Mouse (Mus musculus) heart, embryonic 10.5 days (tissue): ENCODE data around the gene Gm42688. TPM values are rescaled to one million over a fixed set of nuclear protein-coding genes. Genes with fewer than 3 reads are reported as not detected.

ENCODE experiments used
- DNase-seq: peaks from one replicate; pipeline ENCODE4 v3.0.0-alpha.2; 2017; ENCODE audit warnings: low spot score
- H3K27ac ChIP-seq: fragments of 300-500 bp; sonication (generic); 2 replicates; pipeline ENCODE4 v1.5.1; 2016; ENCODE audit warnings: mild to moderate bottlenecking
- H3K27me3 ChIP-seq: fragments of 300-500 bp; sonication (generic); 2 replicates; pipeline ENCODE4 v1.6.1; 2016; ENCODE audit warnings: mild to moderate bottlenecking; ENCODE audit not compliant: poor library complexity, insufficient read depth, severe bottlenecking
- H3K36me3 ChIP-seq: fragments of 300-500 bp; sonication (generic); 2 replicates; pipeline ENCODE4 v1.6.1; 2016; ENCODE audit warnings: mild to moderate bottlenecking, moderate library complexity
- H3K4me1 ChIP-seq: fragments of 300-500 bp; sonication (generic); 2 replicates; pipeline ENCODE4 v1.6.1; 2016; ENCODE audit warnings: mild to moderate bottlenecking
- H3K4me3 ChIP-seq: fragments of 300-500 bp; sonication (generic); 2 replicates; pipeline ENCODE4 v1.5.1; 2016; ENCODE audit warnings: mild to moderate bottlenecking, moderate library complexity
- H3K9me3 ChIP-seq: fragments of 300-500 bp; sonication (generic); 2 replicates; pipeline ENCODE4 v1.6.1; 2016; ENCODE audit warnings: mild to moderate bottlenecking, moderate library complexity
- WGBS: fragments of 180-500 bp; shearing (Covaris S2); methylation state at CpG from one replicate; pipeline ENCODE4 v1.1.7; 2016; 5-methylcytosine and 5-hydroxymethylcytosine counted together
- polyA plus RNA-seq: library from polyadenylated mRNA; unstranded; fragments of >200 nt; fragmentation: Nextera tagmentation; extraction: Ambion mirVana; gene quantifications from 2 replicates; pipeline ENCODE4 v1.2.1, GENCODE M21; 2016

Gm42688 gene
- polyA plus RNA-seq, 1 experiment from 2014 or later = 2.0 TPM

DNA sequence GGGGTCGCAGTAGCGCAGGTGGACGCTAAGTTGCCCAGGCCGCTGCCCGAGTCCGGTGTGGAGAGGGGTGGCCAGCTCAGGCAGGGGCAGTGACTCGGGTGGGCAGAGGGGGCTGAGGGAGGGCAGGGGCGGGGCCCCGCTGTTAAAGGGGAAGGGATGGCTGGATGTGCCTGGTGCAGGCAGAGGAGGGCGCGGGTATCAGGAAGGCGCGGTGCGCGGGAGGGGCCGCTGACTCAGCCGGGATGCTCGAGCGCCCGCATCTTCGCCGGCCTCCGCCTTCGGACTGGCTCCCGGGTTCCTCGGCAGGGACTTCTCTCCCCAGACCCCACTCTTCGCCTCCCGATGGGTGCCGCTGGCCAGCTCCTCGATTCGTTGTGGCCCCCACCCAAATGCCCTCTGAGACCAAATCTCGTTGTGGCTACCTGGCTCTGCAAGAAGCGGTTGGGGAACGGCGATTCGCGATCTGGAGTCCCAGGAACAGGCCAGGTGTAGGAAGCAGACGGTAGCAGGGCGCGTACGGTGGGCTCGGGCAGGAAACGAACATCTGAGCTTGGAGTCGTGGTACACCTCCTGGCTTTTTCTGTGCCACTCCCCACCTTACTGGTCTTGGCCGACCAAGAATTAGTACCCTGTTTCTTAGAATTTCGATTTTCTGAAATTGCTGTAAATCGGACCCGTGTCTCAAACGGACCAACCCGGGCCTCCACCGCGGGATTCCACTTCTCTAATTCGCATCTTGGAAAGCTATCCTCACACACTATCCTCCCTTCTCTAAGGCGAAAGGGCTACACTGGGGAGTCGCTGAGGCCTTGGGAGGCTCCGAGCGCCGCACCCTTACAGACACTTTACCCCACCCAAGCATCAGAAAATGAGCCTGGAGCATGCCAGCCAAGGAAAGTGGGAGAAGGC is 30.9 kb upstream of the Gm42688 start:
- Histone ChIP-seq H3K4me1 (peaks cover 30% of the 10 kb centered on the region), H3K27ac (no peak overlapping the region), H3K4me3 (peak overlapping the region; percentile 49), H3K36me3 (no peaks in the 10 kb centered on the region), H3K27me3 (peaks cover 100% of the 10 kb centered on the region), H3K9me3 (no peaks in the 10 kb centered on the region)
- under 1% methylated on average over 56 of the region's 58 CpGs for WGBS
- DNase-seq = no peak

GRCm38 (mm10) chr6:83071220-83071619 is 30.2 kb upstream of the Gm42688 start:
- Histone ChIP-seq H3K9me3 (no peaks in the 10 kb centered on the region), H3K36me3 (no peaks in the 10 kb centered on the region), H3K27ac (no peak overlapping the region), H3K4me3 (peak overlapping the region; percentile 36), H3K27me3 (peaks cover 100% of the 10 kb centered on the region), H3K4me1 (peaks cover 30% of the 10 kb centered on the region)
- WGBS = under 1% methylated on average over 22 of the region's 24 CpGs
- no peak for DNase-seq

DNA sequence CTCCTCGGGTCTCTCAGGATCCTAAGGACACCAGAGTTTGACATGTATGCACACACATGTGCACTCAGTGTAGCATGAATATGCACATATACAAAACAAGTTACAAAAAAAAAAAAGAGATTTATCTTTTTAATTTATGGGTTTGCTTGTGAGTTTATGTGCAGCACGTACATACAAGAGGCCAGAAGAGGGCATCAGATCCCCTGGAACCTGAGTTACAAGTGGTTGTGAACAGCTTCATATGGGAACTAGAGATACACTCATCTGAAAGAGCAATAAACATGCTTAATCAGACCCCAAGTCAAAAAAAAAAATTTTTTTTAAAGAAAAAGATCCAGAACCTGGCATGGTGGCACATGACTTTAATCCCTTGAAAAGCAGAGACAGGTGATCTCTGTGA is 26.4 kb upstream of the Gm42688 start:
- DNase-seq = no peak
- WGBS = 17% methylated on average over 2 of the region's 2 CpGs
- no peak overlapping the region for H3K27ac ChIP-seq

GRCm38 (mm10) chr6:83077630-83078323 is 23.6 kb upstream of the Gm42688 start, which contains the start of gene Pcgf1:
Pcgf1 (plus strand) TSS chr6:83077869.
- H3K27ac ChIP-seq = peak within 1 kb of the TSS; percentile 95
- H3K36me3 ChIP-seq = peaks cover 29% of the 10 kb centered on the region
- H3K9me3 ChIP-seq = no peaks in the 10 kb centered on the region
- DNase-seq = no peak
- peaks cover 13% of the 10 kb centered on the region for H3K4me1 ChIP-seq
- H3K27me3 ChIP-seq = peaks cover 73% of the 10 kb centered on the region
- peak within 1 kb of the TSS; percentile 87 for H3K4me3 ChIP-seq
- WGBS = under 1% methylated on average over 54 of the region's 54 CpGs

More for the DNA sequence above, 26.4 kb upstream of the Gm42688 start:
- Histone ChIP-seq H3K9me3 (no peaks in the 10 kb centered on the region), H3K27me3 (peaks cover 74% of the 10 kb centered on the region), H3K4me3 (no peak overlapping the region), H3K4me1 (peaks cover 29% of the 10 kb centered on the region), H3K36me3 (peaks cover 2% of the 10 kb centered on the region)

DNA sequence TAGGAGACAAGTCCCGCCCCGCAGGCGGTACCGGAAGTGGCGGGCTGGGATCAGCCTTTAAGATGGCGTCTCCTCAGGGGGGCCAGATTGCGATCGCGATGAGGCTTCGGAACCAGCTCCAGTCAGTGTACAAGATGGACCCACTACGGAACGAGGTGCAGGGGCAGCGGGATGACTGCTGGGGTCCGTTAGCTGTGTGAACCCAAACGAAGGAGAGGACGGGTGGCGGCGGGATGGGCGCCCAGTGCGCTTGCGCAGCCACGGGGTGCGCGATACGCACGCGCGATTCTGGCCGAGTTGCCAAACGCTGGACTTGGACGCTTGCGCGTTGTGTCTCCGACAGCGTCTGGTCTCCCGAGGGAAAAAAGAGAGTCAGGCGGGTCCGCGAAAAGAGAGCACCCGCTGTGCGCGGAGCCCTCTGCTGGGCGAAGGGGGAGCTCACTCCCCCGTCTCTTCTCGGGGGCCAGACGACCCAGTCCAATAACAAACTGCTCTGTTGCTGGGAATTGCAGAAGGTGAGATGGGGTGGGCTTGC is 23.0 kb upstream of the Gm42688 start:
- peaks cover 13% of the 10 kb centered on the region for H3K4me1 ChIP-seq
- peak; percentile 99 for DNase-seq
- WGBS = under 1% methylated on average over 46 of the region's 46 CpGs
- peak overlapping the region; percentile 95 for H3K27ac ChIP-seq
- H3K27me3 ChIP-seq = peaks cover 73% of the 10 kb centered on the region
- H3K9me3 ChIP-seq = no peaks in the 10 kb centered on the region
- peaks cover 29% of the 10 kb centered on the region for H3K36me3 ChIP-seq
- peak overlapping the region; percentile 87 for H3K4me3 ChIP-seq

DNA sequence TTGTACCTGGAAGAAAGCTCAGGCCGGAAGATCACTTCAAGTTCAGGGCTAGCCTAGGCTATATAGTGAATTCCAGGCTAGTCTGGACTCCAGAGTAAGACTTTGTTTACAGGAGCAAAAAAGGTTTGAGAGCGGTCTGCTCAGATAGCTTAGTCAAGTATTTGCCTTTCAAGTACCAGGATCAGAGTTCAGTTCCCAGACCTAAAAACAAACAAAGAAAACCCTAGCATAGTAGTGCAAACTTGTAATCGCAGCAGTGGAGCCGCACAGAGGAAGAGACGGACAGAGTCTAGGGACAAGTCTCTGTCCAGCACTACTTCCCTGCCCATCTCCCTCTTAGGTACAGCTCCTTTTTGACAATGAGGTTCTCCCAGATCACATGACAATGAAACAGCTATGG is 21.2 kb upstream of the Gm42688 start:
- WGBS = 93% methylated on average over 5 of the region's 5 CpGs
- peaks cover 13% of the 10 kb centered on the region for H3K4me1 ChIP-seq

DNA sequence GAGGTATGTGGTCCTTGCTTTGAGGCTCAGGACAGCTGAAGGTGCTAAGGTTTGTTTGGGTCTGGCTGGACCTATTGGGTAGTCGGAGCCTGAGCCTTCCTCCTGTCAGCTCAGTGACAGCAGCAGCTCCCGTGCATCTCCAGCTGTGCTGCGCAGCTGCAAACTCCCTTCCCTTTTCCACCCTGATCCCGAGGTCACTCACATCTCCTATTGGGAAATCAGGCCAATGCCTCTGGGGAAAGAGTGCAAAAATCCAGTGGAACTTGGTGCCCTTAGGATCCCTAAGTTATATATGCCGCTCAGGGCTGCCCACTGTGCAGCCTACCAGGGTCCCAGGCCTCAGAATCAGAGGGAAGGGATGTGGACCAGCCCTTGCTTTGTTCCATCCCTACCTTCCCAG is 17.9 kb upstream of the Gm42688 start:
- Histone ChIP-seq H3K36me3 (peaks cover 29% of the 10 kb centered on the region), H3K4me1 (peaks cover 39% of the 10 kb centered on the region), H3K27me3 (peaks cover 85% of the 10 kb centered on the region), H3K27ac (no peak overlapping the region), H3K9me3 (no peaks in the 10 kb centered on the region), H3K4me3 (no peak overlapping the region)
- no peak for DNase-seq
- 11% methylated on average over 5 of the region's 5 CpGs for WGBS

More for the DNA sequence above, 21.2 kb upstream of the Gm42688 start:
- Histone ChIP-seq H3K9me3 (no peaks in the 10 kb centered on the region), H3K4me3 (no peak overlapping the region), H3K27me3 (peaks cover 73% of the 10 kb centered on the region), H3K36me3 (peaks cover 29% of the 10 kb centered on the region), H3K27ac (no peak overlapping the region)
- no peak for DNase-seq

- Histone ChIP-seq H3K27me3 (peaks cover 92% of the 10 kb centered on the region), H3K36me3 (peaks cover 29% of the 10 kb centered on the region), H3K4me3 (no peak overlapping the region), H3K9me3 (no peaks in the 10 kb centered on the region), H3K4me1 (peaks cover 32% of the 10 kb centered on the region), H3K27ac (no peak overlapping the region)
- no peak for DNase-seq
- WGBS = 9% methylated on average over 6 of the region's 6 CpGs
Measured at GRCm38 (mm10) chr6:83084477-83084876, 16.9 kb upstream of the Gm42688 start.

DNA sequence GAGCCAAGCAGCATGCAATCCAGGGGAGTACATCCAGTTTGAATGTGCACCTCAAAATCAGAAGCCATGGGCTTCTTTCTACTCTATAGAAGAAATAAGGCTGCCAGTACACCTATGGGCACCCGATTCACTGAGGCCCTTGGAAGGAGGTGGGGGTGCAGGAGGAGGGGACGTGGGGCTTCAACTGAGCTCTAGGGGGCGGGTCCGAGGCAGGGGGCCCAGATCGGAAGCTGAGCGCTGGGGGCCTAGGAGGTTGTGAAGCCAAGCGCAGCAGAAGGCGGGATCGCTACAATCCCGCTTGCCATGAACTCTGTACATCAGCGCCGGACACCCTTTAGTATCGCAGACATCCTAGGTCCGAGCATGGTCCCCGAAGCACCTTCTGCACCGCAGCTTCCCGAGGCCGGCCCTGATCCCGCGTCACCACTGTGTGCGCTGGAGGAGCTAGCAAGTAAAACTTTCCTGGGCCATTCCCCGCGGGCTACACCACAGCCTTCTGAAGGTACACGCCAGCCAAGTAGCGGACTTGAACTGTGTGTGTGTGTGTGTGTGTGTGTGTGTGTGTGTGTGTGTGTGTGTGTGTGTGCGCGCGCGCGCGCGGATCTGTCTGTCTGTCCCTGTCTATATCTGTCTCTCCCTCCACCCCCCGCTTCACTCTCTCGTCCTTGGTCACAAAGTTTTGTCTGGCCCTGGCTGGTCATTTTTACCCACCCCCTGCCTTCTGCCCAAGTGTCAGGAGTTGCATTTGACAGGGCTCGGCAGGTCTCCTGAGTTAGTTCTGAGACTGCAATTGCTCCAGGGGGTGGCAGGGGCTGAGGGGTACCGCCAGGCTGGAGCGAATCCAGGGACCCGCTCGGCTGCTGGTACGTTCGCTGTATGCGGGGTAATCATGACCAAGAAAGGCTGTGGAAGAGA is 15.0 kb upstream of the Gm42688 start, which contains the start of gene Lbx2:
Lbx2 (plus strand) TSS at position 247 of the 915 bp plus-strand sequence.
- Histone ChIP-seq H3K27me3 (peaks cover 89% of the 10 kb centered on the region), H3K27ac (no peak within 1 kb of the TSS; the same call in 1 of the 2 replicates), H3K36me3 (peaks cover 13% of the 10 kb centered on the region), H3K4me1 (peaks cover 29% of the 10 kb centered on the region), H3K9me3 (no peaks in the 10 kb centered on the region), H3K4me3 (peak within 1 kb of the TSS; percentile 55)
- no peak for DNase-seq
- WGBS = 2% methylated on average over 42 of the region's 42 CpGs

DNA sequence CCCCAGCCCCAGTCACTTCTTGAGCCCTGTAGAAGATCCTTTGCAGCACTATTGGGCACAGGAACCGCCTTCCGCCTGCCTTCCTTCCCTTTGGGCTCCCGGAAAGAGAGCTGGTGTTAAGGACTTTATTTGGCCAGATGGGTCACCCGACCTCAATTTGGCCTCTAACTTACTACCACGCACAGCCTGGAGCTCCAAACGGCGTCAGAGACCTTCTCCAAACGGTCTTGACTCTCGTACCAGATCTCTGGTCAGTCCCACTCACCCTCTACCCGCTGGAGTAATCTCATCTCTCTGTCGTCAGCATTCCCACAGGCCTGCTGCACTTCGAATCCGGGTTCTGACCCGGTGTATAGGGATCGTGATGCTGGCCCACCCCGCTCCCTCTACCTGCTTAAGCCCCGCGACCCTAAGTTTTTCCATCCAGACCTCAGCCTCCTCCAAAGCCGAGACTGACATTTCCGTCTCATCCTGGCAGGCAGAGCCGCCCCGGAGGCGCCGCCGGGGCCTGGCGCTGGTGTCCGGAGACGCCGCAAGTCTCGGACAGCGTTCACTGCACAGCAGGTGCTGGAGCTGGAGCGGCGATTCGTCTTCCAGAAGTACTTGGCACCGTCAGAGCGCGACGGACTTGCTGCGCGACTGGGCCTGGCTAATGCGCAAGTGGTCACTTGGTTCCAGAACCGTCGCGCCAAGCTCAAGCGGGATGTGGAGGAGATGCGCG is 14.1 kb upstream of the Gm42688 start:
- DNase-seq = no peak
- H3K27me3 ChIP-seq = peaks cover 79% of the 10 kb centered on the region
- peaks cover 29% of the 10 kb centered on the region for H3K4me1 ChIP-seq
- WGBS = 2% methylated on average over 47 of the region's 47 CpGs
- H3K9me3 ChIP-seq = no peaks in the 10 kb centered on the region
- H3K36me3 ChIP-seq = peaks cover 3% of the 10 kb centered on the region
- peak overlapping the region; percentile 55 for H3K4me3 ChIP-seq
- no peak overlapping the region; the same call in 1 of the 2 replicates for H3K27ac ChIP-seq

DNA sequence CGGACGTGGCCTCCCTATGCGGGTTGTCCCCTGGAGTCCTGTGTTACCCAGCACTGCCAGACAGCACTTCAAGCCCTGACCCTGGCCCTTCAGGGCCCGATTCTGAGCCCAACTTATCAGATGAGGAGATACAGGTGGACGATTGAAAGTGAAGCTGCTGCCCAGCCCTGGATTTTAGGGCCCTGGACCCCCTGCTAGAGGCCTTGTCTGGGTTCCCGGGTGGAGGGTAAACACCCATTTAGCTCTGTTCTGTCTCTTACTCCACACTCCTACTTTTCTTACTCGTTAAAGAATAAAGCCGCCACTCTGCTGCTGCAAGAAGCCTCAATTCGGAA is 13.5 kb upstream of the Gm42688 start:
- Histone ChIP-seq H3K27me3 (peaks cover 79% of the 10 kb centered on the region), H3K9me3 (no peaks in the 10 kb centered on the region), H3K36me3 (no peaks in the 10 kb centered on the region), H3K4me1 (peaks cover 29% of the 10 kb centered on the region), H3K4me3 (peak overlapping the region; percentile 55), H3K27ac (no peak overlapping the region)
- DNase-seq = no peak
- WGBS = 10% methylated on average over 9 of the region's 9 CpGs
